Mouse (Mus musculus) layer of hippocampus, adult 8-10 months (tissue): Measurements from ENCODE around the gene Zeb2. TPM values are rescaled to one million over a fixed set of nuclear protein-coding genes. Genes with fewer than 3 reads are reported as not detected.

Experiments
- DNase-seq, 2 experiments: peaks; one replicate each; pipeline ENCODE4 v3.0.0; 2022; ENCODE audit warnings: low spot score in 2 of 2
- total RNA-seq, 4 experiments: library from RNA; stranded (reverse); gene quantifications; 2 replicates each; pipeline ENCODE4 v1.2.4; 2022

The Zeb2 gene
- total RNA-seq, 4 experiments from 2014 or later = 346 to 374 (median 360) TPM

GRCm38 (mm10) chr2:45063300-45063890, 53.8 kb downstream of the Zeb2 start:
- no peak for DNase-seq

GRCm38 (mm10) chr2:45062136-45062535, 55.1 kb downstream of the Zeb2 start:
- no peak for DNase-seq

- no peak for DNase-seq
These were observed 56.4 kb downstream of the Zeb2 start for GRCm38 (mm10) chr2:45060768-45061167.

GRCm38 (mm10) chr2:45060202-45060601, 57.0 kb downstream of the Zeb2 start:
- no peak for DNase-seq

GRCm38 (mm10) chr2:45059599-45059998, 57.6 kb downstream of the Zeb2 start:
- DNase-seq = no peak

- DNase-seq = no peak
These were observed 58.2 kb downstream of the Zeb2 start for GRCm38 (mm10) chr2:45059010-45059409.

GRCm38 (mm10) chr2:45058183-45058582, 59.0 kb downstream of the Zeb2 start:
- DNase-seq = no peak

- no peak for DNase-seq
These were observed 60.2 kb downstream of the Zeb2 start for GRCm38 (mm10) chr2:45056856-45057562.

GRCm38 (mm10) chr2:45055926-45056325, 61.3 kb downstream of the Zeb2 start:
- DNase-seq = no peak

GRCm38 (mm10) chr2:45055034-45055615, 62.1 kb downstream of the Zeb2 start:
- no peak for DNase-seq

- no peak for DNase-seq
These were observed 62.8 kb downstream of the Zeb2 start for GRCm38 (mm10) chr2:45054070-45055025.

GRCm38 (mm10) chr2:45052587-45052986, 64.6 kb downstream of the Zeb2 start:
- no peak for DNase-seq

GRCm38 (mm10) chr2:45051321-45051720, 65.9 kb downstream of the Zeb2 start:
- no peak for DNase-seq

- no peak for DNase-seq
These were observed 67.3 kb downstream of the Zeb2 start for GRCm38 (mm10) chr2:45049923-45050322.

- no peak for DNase-seq
These were observed 67.9 kb downstream of the Zeb2 start for GRCm38 (mm10) chr2:45049279-45049678.

- DNase-seq = no peak
These were observed 76.4 kb downstream of the Zeb2 start for GRCm38 (mm10) chr2:45040706-45041312.

- DNase-seq = no peak
These were observed 77.7 kb downstream of the Zeb2 start for GRCm38 (mm10) chr2:45039503-45039902.

- no peak for DNase-seq
These were observed 89.0 kb downstream of the Zeb2 start for GRCm38 (mm10) chr2:45028091-45028638.

GRCm38 (mm10) chr2:45017186-45017800, 99.9 kb downstream of the Zeb2 start:
- DNase-seq = no peak

- DNase-seq = no peak
These were observed 103.9 kb downstream of the Zeb2 start for GRCm38 (mm10) chr2:45013325-45013724.
